Mouse (Mus musculus): ENCODE data around the gene Slc20a1.

GRCm38 (mm10) chr2:129249321-129249720, 50.8 kb downstream of the Slc20a1 start:
- TF ChIP-seq CTCF (IDR thresholded peaks at IDR 0.05; ENCODE audit: borderline replicate concordance, insufficient read depth, low read depth, low read length) (no peak), POLR2A (IDR thresholded peaks at IDR 0.05; ENCODE audit: borderline replicate concordance, insufficient read depth, low read length) (no peak)
